Mouse (Mus musculus) spleen, adult 18-20 months (tissue): ENCODE measurements around the gene Cx3cr1.
A peak's percentile ranks its signal among the peaks of the same experiment; 100 is the strongest.
"Not testable (repeated sequence)": the region's sequence is repeated elsewhere in the genome, so short reads cannot be mapped to it uniquely, and the experiment has no call there.

Experiments used
- DNase-seq, 2 experiments: peaks; one replicate each; pipeline ENCODE4 v3.0.0; 2022; ENCODE audit warnings: mixed read lengths in 2 of 2

Cx3cr1 gene

GRCm38 (mm10) chr9:120024171-120024570 is 45.5 kb downstream of the Cx3cr1 start:
- no peak for DNase-seq

GRCm38 (mm10) chr9:120023086-120023811 is 46.4 kb downstream of the Cx3cr1 start, which contains the start of gene Xirp1:
TSS of gene Xirp1 (minus strand) at chr9:120023598.
- no peak for DNase-seq

- DNase-seq, result no peak
Observed at GRCm38 (mm10) chr9:120021164-120021563, 48.5 kb downstream of the Cx3cr1 start.

- DNase-seq, result peak in 1 of 2 experiments; percentile 74
Observed at GRCm38 (mm10) chr9:120020285-120020890, 49.3 kb downstream of the Cx3cr1 start.

GRCm38 (mm10) chr9:120016956-120017355 is 52.7 kb downstream of the Cx3cr1 start:
- no peak for DNase-seq

- DNase-seq, result no peak
Observed at GRCm38 (mm10) chr9:120014828-120015227, 54.9 kb downstream of the Cx3cr1 start.

- DNase-seq, result no peak
Observed at GRCm38 (mm10) chr9:120013251-120013820, 56.3 kb downstream of the Cx3cr1 start.

- no peak for DNase-seq
Observed at GRCm38 (mm10) chr9:120012781-120013180, 56.9 kb downstream of the Cx3cr1 start.

- DNase-seq, result not testable (repeated sequence)
Observed at GRCm38 (mm10) chr9:120012161-120012560, 57.5 kb downstream of the Cx3cr1 start.

- DNase-seq, result peak; percentile 47 to 66
Observed at GRCm38 (mm10) chr9:120011533-120011932, 58.1 kb downstream of the Cx3cr1 start.

- DNase-seq, result peak; percentile 94 to 97
Observed at GRCm38 (mm10) chr9:120010781-120011511, 58.7 kb downstream of the Cx3cr1 start.

GRCm38 (mm10) chr9:120009871-120010270 is 59.8 kb downstream of the Cx3cr1 start:
- DNase-seq, result no peak

- no peak for DNase-seq
Observed at GRCm38 (mm10) chr9:120009226-120009841, 60.3 kb downstream of the Cx3cr1 start.

- no peak for DNase-seq
Observed at GRCm38 (mm10) chr9:120007833-120008232, 61.8 kb downstream of the Cx3cr1 start.

GRCm38 (mm10) chr9:120005936-120006335 is 63.7 kb downstream of the Cx3cr1 start:
- no peak for DNase-seq

- DNase-seq, result no peak
Observed at GRCm38 (mm10) chr9:120002893-120003292, 66.8 kb downstream of the Cx3cr1 start.

GRCm38 (mm10) chr9:120001945-120002725 is 67.5 kb downstream of the Cx3cr1 start:
- DNase-seq, result peak; percentile 61 to 71

- no peak for DNase-seq
Observed at GRCm38 (mm10) chr9:120000761-120001160, 68.9 kb downstream of the Cx3cr1 start.

- DNase-seq, result no peak
Observed at GRCm38 (mm10) chr9:119999636-120000035, 70.0 kb downstream of the Cx3cr1 start.

- DNase-seq, result no peak
Observed at GRCm38 (mm10) chr9:119998776-119999175, 70.9 kb downstream of the Cx3cr1 start.

- no peak for DNase-seq
Observed at GRCm38 (mm10) chr9:119996080-119996479, 73.6 kb downstream of the Cx3cr1 start.

- DNase-seq, result no peak
Observed at GRCm38 (mm10) chr9:119994207-119994606, 75.5 kb downstream of the Cx3cr1 start.
